Mouse (Mus musculus) mesoderm, embryonic 11.5 days (tissue): ENCODE data around the gene Supt6.

ENCODE experiments used
- DNase-seq: peaks from one replicate; pipeline ENCODE4 v3.0.0-alpha.2; 2012; ENCODE audit warnings: low read depth, low spot score

Gene Supt6

GRCm38 (mm10) chr11:78182961-78183844 is 62.6 kb downstream of the Supt6 start, which contains the start of gene Rpl23a:
TSS of gene Rpl23a (minus strand) at chr11:78183584.
- peak; percentile 95 for DNase-seq

DNA sequence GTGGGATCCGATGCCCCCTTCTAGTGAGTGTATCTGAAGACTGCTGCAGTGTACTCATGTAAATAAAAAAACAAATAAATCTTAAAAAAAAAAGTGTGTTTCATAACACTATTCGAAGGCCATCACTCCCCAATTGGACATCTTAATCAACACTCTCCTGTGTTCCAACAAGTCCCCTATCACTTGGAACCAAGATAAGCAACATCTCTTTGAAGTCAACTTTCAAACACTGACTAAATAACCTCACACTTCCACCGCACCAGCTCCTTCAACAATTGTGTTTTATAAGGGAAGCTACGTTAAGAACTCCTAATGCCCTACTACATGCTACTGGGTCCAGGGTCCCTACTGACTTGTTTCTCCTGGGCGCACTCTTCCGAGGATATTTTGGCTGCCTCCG is 63.3 kb downstream of the Supt6 start:
- DNase-seq, result no peak

- DNase-seq, result no peak
Measured at GRCm38 (mm10) chr11:78181830-78182357, 63.9 kb downstream of the Supt6 start.

DNA sequence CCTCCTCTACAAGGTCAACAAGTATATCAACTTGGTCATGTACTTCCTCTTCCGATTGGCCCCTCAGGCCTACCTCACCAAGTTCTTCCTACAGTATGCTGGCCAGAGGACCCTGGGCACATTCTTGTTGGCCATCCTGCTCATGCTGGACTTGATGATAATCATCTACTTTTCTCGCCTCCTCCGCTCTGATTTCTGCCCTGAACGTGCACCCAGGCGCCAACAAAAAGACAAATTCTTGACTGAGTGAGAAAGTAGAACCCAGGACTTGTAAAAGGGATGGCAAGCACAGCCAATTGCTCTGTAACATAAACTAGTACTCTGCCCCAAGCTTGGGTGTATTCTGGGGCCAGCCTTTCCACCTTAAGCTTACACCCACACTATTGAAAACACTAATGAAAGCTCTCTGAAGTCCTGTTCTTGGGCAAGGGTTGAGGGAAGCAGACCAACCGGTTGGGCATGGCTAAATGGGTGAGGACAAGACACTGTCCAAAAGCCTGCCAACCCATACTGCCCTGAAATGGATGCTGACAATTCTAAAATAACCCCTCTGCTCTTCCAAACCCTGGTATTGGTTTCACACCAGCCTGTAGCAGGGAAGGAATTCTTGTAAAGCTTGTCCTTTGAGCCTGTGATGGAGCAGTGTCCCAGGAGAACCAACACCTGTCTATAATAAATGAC is 65.6 kb downstream of the Supt6 start:
- DNase-seq, result no peak

DNA sequence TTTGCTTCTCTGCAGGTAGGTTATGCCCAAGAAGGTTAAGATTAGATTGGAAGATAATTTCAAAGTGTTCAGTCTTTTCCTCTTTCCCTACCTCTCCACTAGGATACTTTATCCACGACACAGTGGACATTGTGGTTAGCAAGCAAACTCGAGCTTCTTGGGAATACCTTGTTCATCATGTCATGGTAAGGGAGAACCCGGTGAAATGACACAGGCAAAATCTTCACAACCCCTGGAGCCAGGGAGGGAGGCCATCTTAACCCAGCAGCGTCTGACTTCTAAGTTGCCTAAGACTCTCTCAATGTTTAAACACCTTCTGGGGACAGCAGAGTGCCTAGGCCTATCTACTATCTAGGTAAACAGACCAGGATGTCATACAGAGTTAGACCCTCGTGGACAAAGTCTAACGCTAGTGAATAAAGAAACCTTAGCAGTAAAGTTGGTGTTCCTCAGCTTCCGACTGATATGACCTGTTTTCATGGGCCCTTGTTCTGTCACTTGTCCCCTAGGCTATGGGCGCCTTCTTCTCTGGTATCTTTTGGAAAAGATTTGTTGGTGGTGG is 66.3 kb downstream of the Supt6 start:
- no peak for DNase-seq

DNA sequence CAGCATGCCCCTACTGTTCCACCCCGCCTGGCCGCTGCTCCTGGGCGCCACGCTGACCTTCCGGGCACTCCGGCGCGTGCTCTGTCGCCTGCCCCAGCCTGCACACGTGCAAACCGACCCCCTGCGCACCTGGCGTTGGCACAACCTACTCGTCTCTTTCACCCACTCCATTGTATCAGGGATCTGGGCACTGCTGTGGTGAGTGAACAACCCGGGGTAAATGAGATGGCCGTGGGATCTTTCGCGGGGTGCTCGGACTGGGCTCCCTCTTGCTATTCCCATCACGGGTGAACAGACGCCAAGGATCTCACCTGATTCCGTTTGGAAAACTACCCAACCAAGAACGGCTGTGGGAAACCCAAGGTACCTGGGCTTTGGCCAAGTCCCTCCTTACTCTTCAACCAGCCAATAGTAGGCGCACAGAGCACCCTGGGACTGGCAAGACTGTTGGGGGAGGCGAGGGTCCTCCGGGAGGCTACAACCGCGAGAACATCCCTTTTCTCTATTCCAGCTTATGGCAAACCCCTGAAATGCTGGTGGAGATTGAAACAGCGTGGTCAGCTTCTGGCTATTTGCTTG is 66.8 kb downstream of the Supt6 start:
- peak; percentile 65 for DNase-seq

DNA sequence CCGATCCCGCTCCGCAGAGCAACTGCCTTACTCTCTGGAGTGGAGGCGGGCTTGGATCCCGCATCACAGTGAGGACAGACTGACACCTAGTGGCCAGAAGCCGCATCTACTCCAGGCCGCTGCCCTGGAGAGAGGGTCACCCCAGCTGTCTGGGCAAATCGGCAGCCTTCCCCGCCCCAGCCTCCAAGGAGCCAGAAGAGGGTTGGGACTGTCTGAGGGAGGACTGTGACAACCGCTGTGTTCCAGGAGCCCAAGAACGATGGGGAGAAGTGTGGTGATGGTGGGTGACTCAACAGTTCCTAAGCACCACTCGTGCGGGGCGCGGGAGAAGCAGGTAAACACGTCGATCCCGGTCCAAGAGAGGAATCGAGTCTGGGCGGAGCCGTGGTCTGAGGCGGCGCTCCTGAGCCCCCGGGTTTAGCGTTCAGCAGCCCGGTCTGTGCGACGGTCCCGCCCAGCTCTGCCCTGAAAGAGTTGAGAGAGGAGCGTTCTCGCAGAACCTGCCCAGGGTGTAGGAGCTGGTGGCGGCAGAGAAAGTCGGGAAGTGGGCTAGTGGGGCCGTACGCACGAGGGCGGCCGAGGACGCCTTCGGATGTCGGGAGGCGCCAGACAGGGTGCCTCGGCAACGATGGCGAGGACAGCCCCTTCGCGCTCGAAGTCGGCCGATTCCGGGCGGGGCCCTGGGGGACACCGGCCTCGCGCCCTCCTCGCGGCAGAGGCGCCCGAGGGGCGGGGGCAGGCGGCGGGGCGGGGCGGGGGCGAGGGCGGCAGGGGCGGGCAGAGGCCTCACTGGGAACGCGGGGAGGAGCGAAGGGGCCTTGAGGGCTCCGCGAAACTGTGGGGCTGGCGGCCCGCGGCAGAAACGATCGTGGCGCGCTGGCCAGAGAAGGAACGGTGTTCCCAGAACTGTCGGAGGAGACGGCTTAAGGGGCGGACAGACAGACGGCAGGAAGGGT is 67.6 kb downstream of the Supt6 start:
- DNase-seq, result peak; percentile 97

DNA sequence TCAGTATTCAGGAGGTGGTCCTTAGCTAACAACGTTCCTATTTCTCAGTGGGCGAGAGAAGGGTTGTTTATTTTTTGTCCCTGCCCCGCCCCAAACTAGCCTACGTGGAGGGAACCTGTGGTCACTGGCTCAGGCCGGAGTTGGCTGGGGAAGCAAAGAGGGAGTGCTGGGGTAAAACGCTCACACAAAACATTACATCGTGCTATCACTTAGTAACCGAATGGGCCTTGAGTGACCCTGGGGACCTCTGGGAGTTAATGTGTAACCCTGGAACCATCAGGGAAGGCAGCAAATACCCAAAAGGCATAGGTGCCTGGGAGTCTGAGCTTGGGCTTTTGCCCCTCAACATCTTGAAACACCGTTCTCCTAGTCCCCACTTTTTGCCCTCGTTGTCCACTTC is 68.3 kb downstream of the Supt6 start:
- DNase-seq, result peak; percentile 50

- no peak for DNase-seq
Measured at GRCm38 (mm10) chr11:78176905-78177331, 68.9 kb downstream of the Supt6 start.

- peak; percentile 91 for DNase-seq
Measured at GRCm38 (mm10) chr11:78176402-78176862, 69.4 kb downstream of the Supt6 start, which contains the start of the genes Nek8 and Tlcd1. TSS of gene Nek8 (minus strand) at chr11:78176675. TSS of gene Tlcd1 (plus strand) at chr11:78176711.

GRCm38 (mm10) chr11:78175771-78176401 is 69.9 kb downstream of the Supt6 start:
- DNase-seq, result no peak

DNA sequence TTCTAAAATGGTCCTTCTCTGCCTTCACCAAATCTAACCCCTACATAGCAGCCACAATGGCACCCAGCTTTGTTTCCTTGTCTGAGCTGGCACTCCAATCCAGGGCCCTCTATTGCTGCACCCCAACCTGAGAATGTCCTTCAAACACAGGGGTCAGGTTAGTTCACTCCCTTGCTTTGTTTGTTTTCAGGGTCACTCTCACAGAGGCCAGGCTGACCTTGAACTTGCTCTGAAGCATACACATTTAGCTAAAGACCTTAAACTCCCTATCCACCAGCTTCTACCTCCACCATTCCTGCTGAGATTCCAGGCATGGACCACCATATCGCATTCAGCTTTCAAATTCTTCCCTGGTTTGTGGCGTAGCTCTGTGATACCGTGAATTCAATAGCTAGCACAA is 71.3 kb downstream of the Supt6 start:
- DNase-seq, result no peak

- no peak for DNase-seq
Measured at GRCm38 (mm10) chr11:78172748-78173383, 72.9 kb downstream of the Supt6 start.

DNA sequence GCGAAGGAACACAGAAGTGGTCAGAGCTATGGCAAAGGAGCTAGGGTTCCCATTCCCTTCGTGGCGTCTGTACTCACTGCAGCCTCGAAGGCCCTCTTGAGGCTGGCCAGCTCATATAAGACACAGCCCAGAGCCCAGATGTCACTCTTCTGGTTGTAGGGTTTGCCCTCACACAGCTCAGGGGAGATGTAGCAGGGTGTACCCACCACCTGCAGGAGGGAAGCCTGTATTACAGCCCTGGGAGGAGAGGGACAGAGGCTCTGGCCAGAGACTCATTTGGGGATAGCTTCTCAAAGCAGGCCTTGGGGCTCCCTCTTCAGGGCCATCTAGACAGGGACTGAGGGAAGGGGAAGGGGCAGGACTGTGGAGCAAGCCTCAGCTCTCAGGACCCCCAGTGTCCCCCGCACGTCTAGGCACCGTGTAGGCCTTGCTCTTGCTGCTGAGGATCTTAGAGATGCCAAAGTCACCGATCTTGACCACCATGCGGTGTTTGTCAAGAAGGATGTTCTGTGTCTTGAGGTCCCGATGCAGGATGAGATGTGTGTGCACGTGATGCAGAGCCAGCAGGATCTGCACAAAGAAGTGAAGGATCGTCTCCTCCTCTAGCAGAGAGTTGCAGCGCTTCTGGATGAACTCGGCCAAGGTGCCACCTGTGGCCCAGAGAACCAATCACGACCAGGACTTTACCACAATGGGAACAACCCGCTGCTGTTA is 73.6 kb downstream of the Supt6 start:
- no peak for DNase-seq

GRCm38 (mm10) chr11:78171328-78171727 is 74.5 kb downstream of the Supt6 start:
- DNase-seq, result no peak

- no peak for DNase-seq
Measured at GRCm38 (mm10) chr11:78170306-78170705, 75.5 kb downstream of the Supt6 start.

GRCm38 (mm10) chr11:78168541-78169468 is 77.0 kb downstream of the Supt6 start:
- no peak for DNase-seq
